Mouse (Mus musculus) layer of hippocampus, postnatal 14 days (tissue): Measurements from ENCODE around the gene Cyp4f15. TPM values are rescaled to one million over a fixed set of nuclear protein-coding genes. Genes with fewer than 3 reads are reported as not detected.
"Not testable (repeated sequence)": the region's sequence is repeated elsewhere in the genome, so short reads cannot be mapped to it uniquely, and the experiment has no call there.

Experiments used
- DNase-seq, 2 experiments: peaks; one replicate each; pipeline ENCODE4 v3.0.0; 2021 to 2022; ENCODE audit warnings: low spot score in 2 of 2, mixed read lengths in 1 of 2
- long read RNA-seq, 2 experiments: library from polyadenylated mRNA; stranded (forward); transcript quantifications; one replicate each; pipeline ENCODE4 v2.0.0; 2021
- total RNA-seq, 2 experiments: library from RNA; stranded (reverse); gene quantifications; 2 replicates each; pipeline ENCODE4 v1.2.3; 2021

The Cyp4f15 gene
- total RNA-seq, result 10 to 100 TPM; 10.9 to 12.8 TPM
- long read RNA-seq, experiment 1, transcript Cyp4f15-201 (13 exons, 2,095 nt), result major isoform, 11 of 20 reads
- long read RNA-seq, experiment 1, partial matches to known transcripts, result 3 of 20 reads
- long read RNA-seq, experiment 1, other reads (novel, unspliced or antisense), result 6 of 20 reads
- long read RNA-seq, experiment 2, transcript Cyp4f15-201 (13 exons, 2,095 nt), result major isoform, 6 of 16 reads
- long read RNA-seq, experiment 2, partial matches to known transcripts, result 2 of 16 reads
- long read RNA-seq, experiment 2, other reads (novel, unspliced or antisense), result 8 of 16 reads

DNA sequence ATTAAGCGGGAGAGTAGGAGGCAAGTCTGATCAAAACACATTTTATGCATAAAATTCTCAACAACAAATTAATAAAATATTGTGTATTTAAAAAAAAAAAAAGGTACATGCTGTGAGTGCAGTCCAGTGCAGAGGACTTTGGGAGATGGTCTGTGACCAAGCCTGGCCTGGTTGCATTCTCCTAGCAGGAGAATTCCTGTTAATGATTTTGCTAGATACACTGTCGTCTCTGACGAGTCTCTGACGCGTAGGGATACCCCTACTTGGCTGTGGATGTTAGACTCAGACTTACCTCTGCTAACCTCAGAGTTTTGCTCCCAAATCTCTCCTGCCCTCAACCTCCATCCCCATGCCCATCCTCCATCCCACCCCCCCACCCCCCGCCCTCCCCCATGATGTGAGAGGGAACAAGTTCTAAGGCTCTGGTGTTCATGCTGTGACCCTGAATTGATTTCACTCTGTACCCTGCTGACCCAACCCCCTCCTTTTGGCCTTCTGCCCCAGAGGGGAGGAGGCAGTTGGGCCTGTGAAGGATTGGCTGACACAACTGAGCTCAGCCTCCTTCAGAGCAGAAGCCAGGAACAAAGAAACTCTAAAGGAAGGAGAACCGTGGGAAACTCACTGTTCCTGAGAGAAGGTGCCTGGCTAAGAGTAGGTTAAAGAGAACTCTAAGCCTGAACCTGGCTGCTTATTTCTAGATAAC is at the start of gene Cyp4f15:
Cyp4f15 (plus strand) TSS at position 580 of the 703 bp plus-strand sequence.
- peak; percentile 29 to 73 for DNase-seq

DNA sequence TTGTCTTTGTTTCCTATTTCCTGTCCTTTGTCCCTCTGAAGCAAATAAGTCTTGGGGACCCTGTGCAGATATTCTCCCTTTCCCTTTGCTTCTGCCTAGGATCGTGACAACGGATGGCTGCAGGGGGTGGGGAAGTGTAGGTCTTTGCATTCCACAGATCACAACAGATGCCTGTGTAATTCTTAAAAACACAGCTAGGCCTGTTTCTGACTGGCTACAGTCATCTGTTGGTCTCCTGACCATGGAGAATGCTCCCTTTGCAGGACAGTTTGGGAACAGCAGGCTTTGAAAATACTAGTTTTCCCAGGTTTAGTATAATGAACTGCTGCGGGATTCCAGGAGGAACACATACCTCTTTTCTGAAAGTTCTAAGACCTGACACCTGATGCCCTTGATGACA is 49.1 kb upstream of the Cyp4f15 start:
- DNase-seq, result no peak

DNA sequence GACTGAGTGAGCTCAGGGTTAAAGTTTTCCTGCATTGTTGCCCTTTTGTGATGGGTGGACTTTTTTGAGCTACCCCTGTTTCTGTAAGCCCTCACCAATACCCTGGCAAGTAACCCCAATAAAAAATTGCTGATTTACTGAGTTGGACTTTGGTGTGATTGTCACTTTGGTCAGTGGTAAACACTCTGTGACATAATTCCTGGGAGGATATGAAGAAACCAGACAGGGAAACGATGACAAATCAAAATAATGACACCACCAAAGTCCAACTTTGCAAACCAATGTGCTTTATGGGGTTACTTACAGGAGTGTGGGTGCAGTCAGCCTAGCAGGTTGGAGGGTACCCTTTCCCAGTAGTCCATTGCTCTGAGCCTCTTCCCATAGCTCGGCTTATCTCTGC is 48.3 kb upstream of the Cyp4f15 start:
- DNase-seq, result no peak

DNA sequence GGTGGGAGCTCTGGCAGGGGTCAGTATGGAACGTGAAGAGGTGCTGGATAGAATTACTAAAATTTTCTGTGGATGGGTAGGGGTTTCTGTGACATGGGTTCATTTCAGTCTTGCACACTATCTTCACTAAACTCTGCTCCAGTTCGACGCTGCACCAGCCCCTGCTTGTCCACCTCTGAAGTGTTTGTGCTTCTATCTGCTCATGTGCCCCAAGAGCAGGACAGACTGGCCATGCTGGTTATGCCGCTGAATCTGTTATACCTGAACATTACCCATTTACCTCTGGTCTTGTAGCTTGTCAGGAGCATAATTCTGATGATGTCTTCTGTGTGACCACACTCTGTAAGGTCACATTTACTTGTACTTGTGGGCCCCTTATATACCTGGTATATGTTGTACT is 38.8 kb upstream of the Cyp4f15 start:
- no peak for DNase-seq

DNA sequence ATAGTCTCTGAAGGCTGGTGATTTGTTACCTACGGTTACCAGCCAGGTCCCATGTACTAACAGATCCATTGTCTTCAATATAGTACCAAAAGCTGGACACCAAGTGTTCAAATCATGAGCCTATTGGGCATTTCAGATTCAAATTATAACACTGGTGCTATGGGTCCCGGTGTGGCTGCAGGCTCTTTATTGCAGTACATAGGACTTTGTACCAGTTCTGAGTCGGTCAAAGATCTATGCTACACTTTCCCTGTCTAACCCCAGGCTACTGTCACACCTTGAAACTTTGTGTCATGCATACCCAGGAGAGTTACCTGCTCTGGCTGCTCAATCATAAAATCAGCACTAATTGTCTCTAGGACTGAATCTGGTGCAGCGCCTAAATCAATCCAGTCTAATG is 31.6 kb upstream of the Cyp4f15 start:
- DNase-seq, result no peak

DNA sequence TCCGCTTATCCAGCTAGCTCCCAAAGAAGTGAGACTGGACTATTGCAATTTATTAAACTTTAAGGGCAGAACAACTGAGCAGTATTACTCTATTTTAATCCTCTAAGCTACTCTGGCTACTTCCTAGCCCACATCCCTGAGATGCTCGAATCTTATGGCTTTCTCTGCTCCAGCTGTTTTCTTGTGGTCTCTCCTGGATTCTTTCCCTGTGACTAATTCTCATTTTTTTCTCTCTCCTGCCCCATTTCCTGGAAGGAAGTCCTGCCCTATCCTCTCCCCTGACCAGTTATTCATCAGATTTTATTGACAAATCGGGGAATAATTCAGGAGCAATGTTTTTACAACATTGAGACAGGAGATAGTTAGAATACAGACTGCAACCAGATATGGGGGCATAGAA is 28.4 kb upstream of the Cyp4f15 start:
- no peak for DNase-seq

DNA sequence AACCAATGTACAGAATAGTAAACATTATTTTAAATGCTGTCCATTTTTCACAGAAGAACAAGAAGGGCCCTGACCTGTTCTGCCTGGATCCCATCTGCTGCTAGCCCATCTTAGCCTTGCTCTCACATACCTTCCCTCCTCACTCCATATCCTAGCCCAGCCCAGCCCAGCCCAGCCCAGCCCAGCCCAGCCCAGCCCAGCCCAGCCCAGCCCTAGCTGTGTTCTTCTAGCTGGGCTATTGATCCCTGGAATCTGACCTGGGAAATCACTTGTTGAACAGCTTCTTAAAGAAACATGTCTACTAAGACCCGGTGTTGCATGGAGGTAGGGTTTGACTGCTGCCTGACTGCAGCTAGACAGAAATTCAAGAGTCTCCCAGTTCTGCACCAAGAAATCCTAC is 27.2 kb upstream of the Cyp4f15 start:
- DNase-seq, result no peak

DNA sequence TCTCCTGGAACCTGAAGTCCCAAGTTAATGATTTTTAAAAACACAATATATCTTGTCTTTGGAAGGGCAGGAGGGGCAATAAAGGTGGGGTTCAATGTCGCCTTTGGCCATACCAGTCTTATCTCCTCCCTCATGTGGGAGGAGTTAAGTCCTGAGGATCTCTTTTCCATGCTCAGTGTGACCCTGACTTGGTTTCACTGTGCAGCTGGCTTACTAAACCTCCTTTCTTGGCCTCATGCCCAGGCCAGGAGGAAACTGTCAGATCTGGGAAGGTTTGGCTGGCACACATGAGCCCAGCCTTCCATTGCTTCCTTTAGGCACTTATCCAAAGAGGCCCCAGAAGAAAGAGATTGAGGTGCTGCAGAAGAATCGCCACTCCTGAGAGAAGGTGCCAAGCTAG is 26.7 kb upstream of the Cyp4f15 start, which contains the start of gene Cyp4f40:
Cyp4f40 (plus strand) TSS at position 189 of the 400 bp plus-strand sequence.
- peak in 1 of 2 experiments; percentile 6 for DNase-seq

DNA sequence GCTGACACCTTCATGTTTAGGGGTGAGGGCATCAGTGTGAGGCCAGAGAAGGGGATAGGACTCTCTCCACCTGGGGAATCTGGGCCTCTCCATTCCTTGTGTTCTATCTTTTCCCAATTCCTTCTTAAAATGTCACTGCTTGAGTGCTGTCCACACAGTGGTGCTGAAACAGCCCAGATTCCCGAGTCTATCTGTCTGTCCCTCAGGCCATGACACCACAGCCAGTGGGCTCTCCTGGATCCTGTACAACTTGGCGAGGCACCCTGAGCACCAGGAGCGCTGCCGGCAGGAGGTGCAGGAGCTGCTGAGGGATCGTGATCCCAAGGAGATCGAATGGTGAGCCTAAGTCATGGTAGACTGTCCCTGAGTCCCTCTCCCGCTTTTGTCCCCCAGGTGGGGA is 11.5 kb upstream of the Cyp4f15 start:
- no peak for DNase-seq

DNA sequence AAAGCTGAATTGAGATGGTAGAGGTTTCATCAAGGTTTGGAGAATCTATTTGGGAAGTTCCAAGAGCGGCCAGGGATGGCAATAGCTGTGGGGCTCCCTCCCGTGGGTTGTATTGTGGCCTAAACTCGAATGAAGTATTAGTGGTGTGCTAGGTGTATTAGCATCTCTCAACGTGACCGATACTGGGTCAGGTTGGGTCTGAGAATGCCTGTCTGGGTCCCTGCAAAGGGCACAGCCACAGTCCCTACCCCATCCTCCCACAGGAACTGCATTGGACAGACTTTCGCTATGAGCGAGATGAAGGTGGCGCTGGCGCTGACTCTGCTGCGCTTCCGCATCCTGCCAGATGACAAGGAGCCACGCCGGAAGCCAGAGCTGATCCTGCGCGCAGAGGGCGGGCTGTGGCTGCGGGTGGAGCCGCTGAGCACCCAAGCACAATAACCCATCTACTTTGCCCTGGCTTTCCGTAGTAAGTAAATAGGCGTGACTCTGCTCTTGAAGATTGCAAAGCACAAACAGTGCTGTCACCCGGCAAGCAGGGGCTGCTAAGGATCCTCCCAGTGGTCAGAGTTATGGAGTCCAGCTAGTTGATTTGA is 9.3 kb upstream of the Cyp4f15 start:
- DNase-seq, result no peak

DNA sequence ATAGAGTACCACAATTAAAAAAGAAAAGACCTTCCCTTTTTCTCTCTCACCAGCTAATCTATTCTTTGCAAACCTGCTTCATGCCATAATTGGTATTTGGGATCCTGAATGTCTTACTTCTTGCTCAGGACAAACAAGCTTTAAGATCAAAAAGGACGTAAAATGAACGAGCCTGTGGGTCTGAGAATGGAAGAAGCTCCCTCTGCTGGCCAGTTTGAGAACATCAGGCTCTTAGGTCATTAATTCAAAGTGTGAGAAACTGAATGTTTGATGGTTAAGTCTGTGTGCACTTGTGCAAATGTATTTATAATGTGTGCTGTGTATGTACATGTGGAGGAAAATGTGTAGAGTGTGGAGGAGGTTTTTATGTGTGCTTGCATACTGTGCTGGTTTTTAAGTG is 5.0 kb upstream of the Cyp4f15 start:
- peak; percentile 19 to 37 for DNase-seq

DNA sequence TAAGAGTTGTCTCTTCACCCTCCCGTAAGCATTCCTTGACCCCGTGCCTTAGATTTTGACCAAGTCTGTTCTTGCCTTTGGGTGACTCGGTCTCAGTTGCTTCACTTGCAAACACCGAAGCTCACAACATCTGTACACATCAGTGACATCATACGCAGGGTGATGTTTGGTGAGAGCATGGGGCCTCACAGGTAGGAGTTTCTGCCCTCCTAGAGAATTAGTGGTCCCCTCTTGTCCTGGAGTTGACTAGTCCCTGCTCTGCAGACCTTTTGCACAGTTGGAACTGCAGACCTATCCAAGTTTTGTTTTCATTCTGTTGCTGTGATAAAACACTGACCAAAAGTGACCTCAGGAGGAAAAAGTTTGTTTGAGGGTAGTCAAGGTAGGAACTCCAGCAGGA is 1.3 kb downstream of the Cyp4f15 start:
- DNase-seq, result no peak

DNA sequence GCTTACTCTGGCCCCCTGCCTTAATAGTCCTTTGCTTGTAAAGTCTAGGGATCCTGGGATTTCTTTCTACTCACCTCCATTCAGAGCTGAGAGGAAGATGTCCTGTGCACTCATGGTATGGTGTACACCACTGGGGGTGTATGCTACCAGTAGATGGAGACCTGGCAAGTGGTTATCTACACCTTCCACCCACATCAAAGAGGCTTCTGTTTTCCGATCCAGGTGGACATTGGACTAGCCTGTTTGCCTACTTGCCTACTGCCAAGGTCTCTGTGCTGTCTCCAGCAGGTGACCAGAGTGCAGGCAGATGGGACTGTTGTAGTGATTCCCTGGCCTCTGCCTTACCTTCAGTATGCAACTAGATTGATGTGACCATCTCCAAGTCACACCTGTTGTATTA is 5.5 kb downstream of the Cyp4f15 start:
- DNase-seq, result no peak

DNA sequence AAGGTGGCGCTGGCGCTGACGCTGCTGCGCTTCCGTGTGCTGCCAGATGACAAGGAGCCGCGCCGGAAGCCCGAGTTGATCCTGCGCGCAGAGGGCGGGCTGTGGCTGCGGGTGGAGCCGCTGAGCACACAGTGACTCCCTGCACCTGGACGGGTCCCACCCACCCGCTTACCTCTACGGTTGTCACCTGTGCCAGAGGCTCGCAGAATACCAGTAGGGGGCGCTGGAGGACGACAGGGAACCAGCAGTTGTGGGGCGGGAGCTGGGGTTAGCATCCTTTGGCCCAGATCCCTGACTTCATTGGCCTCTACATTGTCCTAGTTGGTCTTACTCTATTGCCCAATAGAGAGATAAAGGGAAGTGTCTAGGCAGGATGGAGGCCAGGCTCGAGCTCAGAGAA is 17.4 kb downstream of the Cyp4f15 start:
- DNase-seq, result no peak

DNA sequence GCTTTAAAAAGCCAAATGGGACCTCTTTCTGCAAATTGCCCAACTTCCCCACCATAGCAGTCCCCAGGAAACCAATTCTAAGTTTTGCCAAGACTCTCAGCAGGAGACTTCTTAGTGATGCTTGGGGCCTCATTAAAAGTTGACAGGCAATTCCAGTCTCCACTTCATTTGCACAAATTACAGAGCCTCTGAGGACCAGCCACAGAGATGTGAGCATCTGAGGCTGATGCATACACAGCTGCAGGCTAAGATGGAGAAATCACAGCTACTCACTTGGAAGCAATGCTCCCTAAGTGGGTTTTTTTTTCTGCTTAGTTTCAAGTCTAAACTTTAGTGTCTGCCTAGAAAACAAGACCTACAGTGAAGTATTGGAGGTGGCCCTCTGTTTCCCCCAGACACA is 25.1 kb downstream of the Cyp4f15 start:
- not testable (repeated sequence) for DNase-seq

DNA sequence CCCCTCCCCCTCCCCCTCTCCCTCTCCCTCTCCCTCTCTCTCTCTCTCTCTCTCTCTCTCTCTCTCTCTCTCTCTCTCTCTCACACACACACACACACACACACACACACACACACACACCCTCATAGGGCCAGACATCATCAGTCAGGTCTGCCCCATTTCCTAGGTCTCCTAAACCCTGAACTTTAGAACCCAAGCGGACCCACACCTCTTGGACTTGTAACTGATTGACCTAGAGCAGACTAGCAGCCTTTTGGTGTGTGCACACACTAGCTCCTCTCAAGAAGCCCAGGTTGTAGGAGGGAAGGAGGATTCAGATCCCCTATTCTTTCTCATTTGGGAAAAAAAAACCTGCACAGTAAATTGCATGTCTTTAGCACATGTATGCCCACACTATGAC is 36.7 kb downstream of the Cyp4f15 start:
- DNase-seq, result not testable (repeated sequence)

DNA sequence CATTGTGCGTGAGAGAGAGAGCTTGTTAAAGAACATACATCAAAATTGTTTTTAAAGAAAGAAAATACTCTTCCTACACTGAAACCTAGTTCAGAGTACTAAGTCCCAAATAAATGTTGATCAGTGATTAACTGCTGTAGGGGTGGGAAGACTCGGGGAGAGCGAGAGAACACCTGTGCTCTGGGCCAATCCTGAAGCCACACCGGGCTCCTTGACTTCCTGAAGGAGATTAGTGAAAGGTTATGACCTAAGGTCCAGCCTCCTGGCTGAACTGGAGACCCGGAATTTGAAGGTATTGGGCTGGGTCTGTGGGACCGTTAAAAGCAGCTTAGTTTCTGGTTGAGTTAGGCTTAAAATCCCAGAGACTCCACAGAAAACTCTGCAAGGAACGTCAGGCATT is 37.3 kb downstream of the Cyp4f15 start:
- DNase-seq, result no peak

DNA sequence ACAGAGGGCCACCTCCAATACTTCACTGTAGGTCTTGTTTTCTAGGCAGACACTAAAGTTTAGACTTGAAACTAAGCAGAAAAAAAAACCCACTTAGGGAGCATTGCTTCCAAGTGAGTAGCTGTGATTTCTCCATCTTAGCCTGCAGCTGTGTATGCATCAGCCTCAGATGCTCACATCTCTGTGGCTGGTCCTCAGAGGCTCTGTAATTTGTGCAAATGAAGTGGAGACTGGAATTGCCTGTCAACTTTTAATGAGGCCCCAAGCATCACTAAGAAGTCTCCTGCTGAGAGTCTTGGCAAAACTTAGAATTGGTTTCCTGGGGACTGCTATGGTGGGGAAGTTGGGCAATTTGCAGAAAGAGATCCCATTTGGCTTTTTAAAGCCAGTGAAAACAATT is 40.9 kb downstream of the Cyp4f15 start:
- not testable (repeated sequence) for DNase-seq

DNA sequence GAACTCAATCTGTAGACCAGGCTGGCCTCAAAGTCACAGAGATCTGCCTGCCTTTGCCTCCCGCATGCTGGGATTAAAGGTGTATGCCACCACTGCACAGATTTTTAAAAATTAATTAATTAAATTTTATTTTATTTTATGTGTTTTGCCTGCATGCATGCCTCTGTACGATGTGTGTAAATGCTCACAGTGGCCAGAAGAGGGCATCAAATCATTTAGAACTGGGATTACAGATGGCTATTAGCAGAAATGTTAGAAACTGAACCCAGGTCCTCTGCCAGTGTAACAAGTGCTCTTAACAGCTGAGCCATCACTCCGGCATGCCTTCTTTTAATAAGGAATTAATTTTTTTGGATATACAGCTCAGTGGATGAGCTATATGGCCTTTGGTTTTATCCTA is 43.6 kb downstream of the Cyp4f15 start:
- no peak for DNase-seq

DNA sequence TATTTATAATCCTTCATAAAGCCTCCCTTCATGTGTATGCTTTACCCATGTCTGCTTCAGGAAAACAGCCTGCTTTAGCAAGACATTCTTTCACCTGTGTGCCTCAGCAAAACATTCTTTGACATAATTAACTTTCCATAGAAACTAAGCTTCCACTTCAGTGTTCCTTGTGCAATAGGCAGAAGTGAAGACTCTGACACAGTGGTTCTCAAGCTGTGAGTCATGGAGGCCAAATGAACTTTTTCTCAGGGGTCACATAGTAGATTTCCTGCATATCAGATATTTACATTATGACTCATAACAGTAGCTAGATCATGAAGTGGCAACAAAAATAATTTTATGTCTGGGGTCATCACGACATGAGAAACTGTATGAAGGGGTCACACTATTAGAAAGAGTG is 53.0 kb downstream of the Cyp4f15 start:
- no peak for DNase-seq

DNA sequence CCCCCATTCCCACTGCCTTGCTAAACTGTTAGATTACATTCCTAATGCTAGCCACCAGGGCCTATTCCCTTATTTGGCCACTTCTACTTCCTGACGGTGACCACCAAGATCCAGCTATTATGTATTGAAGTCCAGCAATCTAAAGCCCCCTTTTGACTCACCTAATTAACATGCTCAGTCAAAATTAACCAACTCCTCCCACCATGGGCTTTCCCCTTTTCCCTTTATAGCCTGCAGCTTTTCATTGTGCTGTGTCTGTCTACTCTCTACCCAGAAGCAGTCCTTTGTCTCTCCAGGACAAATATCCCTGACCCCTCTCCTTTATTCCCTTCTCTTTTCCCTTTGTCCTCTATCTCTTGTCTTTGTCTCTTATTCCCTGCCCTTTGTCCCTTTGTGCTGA is 55.6 kb downstream of the Cyp4f15 start:
- no peak for DNase-seq

DNA sequence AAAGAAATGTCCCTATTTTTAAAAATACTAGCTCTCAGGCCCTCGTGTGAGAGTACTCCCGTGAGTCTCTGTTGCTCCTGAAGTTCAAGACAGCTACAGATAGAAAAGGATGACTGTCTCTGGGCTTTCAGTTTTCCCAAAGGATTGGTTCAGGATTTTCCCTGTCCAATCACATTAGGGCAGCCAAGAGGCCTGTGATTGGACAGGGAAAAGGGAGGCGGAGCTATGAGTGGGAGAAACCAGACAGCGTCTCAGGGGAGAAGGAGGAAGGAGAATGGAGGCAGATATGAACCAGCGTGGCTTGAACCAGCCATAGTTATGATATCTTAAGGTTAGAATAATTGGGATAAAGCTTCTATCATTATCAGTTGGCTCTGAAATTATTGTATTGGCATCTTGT is 65.2 kb downstream of the Cyp4f15 start:
- no peak for DNase-seq
